ENCODE assay signal across 23 mouse cellular contexts in genomic region chr17:80936521-80936920, GRCm38 (mm10). TPM values are rescaled to one million over a fixed set of nuclear protein-coding genes. Genes with fewer than 3 reads are reported as not detected.
"Had no signal": no experiment of that assay in that cellular context is flagged by ENCODE, and none has a peak within 500 bp of the region (broad histone marks: within the 10 kb centered on the region; RNA-seq: fewer than 3 reads in every experiment).

No protein-coding gene starts in this region.

- H3K4me3 ChIP-seq: layer of hippocampus, adult 2 months; limb, embryonic 10.5 days; limb, embryonic 13.5 days; liver, embryonic 13.5 days; megakaryocyte, embryonic 14.5 days; midbrain, embryonic 12.5 days; midbrain, embryonic 15.5 days; neural tube, embryonic 12.5 days; neural tube, embryonic 15.5 days had no signal

- H3K4me2 ChIP-seq: limb, embryonic 13.5 days; liver, embryonic 13.5 days; midbrain, embryonic 12.5 days; midbrain, embryonic 15.5 days; neural tube, embryonic 12.5 days; neural tube, embryonic 15.5 days had no signal

- H3K4me1 ChIP-seq: limb, embryonic 13.5 days; liver, embryonic 13.5 days; midbrain, embryonic 12.5 days; midbrain, embryonic 15.5 days; neural tube, embryonic 12.5 days; neural tube, embryonic 15.5 days had no signal

- H3K36me3 ChIP-seq: limb, embryonic 10.5 days; limb, embryonic 13.5 days; liver, embryonic 13.5 days; midbrain, embryonic 12.5 days; midbrain, embryonic 15.5 days; neural tube, embryonic 12.5 days; neural tube, embryonic 15.5 days had no signal

- H3K9ac ChIP-seq: limb, embryonic 13.5 days; liver, embryonic 13.5 days; midbrain, embryonic 12.5 days; midbrain, embryonic 15.5 days; neural tube, embryonic 12.5 days; neural tube, embryonic 15.5 days had no signal

- H3K27ac ChIP-seq: layer of hippocampus, adult 2 months; limb, embryonic 10.5 days; limb, embryonic 13.5 days; liver, embryonic 13.5 days; midbrain, embryonic 12.5 days; midbrain, embryonic 15.5 days; neural tube, embryonic 12.5 days; neural tube, embryonic 15.5 days; stomach, postnatal 0 days had no signal

- DNase-seq: kidney, adult 9 months; layer of hippocampus, adult 9-11 months; liver, embryonic 13.5 days; lung, adult 2 months; lung, postnatal 36 days; right cerebral cortex, adult 18-20 months; right cerebral cortex, postnatal 14 days; right cerebral cortex, postnatal 4 days; thymus, adult 2 months; thymus, postnatal 14 days; thymus, postnatal 4 days had no signal

- ATAC-seq: inflammation-experienced regulatory T-cells, adult 6 months; intestine, embryonic 16.5 days; lung, postnatal 0 days; midbrain, embryonic 15.5 days had no signal

- H3K27me3 ChIP-seq: liver, embryonic 13.5 days; midbrain, embryonic 12.5 days; midbrain, embryonic 15.5 days; neural tube, embryonic 12.5 days; neural tube, embryonic 15.5 days had no signal

- H3K9me3 ChIP-seq: limb, embryonic 10.5 days; limb, embryonic 13.5 days; liver, embryonic 13.5 days; midbrain, embryonic 12.5 days; midbrain, embryonic 15.5 days; neural tube, embryonic 12.5 days; neural tube, embryonic 15.5 days had no signal

RNA-seq across cellular contexts. Expression of gene Tmem178, which starts 7.9 kb away (rescaled TPM):
- polyA plus RNA-seq: inflammation-experienced regulatory T-cells, adult 6 months had no signal
